Mouse (Mus musculus) stomach, postnatal 0 days (tissue): ENCODE data around the gene Ctdnep1.

Experiments
- CTCF ChIP-seq: IDR thresholded peaks from 2 replicates; pipeline ENCODE4 v1.5.1; 2016; ENCODE audit warnings: antibody characterized with exemption, low read depth, mild to moderate bottlenecking, moderate library complexity
- EP300 ChIP-seq: optimal IDR thresholded peaks from 2 replicates; pipeline ENCODE3; 2016; ENCODE audit warnings: antibody characterized with exemption

DNA sequence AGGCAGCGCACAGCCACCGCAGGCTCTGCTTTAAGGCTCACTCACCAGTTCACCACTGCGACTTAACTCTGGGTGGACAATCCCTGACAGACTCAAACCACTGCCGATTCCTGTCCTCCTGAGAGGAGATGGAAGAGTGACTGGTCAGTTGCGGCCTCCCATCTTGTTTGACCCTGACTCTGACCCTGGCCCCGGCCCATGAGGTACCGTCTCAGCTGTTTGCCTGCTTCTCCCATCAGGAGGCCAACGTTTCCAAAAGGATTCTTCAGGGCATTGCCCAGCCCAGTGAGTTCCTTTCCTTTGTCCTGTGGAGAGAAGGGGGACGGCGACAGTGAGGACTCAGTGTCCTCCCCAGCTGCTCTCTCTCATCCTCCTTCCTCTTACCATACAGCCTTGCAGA, 30.0 kb downstream of the Ctdnep1 start:
- TF ChIP-seq CTCF = no peak
- TF ChIP-seq EP300 = no peak
